Mouse (Mus musculus) Muller cell, postnatal 12 days (primary cell): ENCODE data around the gene 1700014D04Rik.
A peak's percentile ranks its signal among the peaks of the same experiment; 100 is the strongest.
"Not testable (repeated sequence)": the region's sequence is repeated elsewhere in the genome, so short reads cannot be mapped to it uniquely, and the experiment has no call there.

Source experiments
- DNase-seq: peaks from one replicate; pipeline ENCODE4 v3.0.0-alpha.2; 2015; ENCODE audit errors: inconsistent ontology term

The 1700014D04Rik gene

GRCm38 (mm10) chr13:59746711-59747110, at the start of gene 1700014D04Rik:
Gene 1700014D04Rik, minus strand, starts transcription at chr13:59746752.
- DNase-seq = no peak

DNA sequence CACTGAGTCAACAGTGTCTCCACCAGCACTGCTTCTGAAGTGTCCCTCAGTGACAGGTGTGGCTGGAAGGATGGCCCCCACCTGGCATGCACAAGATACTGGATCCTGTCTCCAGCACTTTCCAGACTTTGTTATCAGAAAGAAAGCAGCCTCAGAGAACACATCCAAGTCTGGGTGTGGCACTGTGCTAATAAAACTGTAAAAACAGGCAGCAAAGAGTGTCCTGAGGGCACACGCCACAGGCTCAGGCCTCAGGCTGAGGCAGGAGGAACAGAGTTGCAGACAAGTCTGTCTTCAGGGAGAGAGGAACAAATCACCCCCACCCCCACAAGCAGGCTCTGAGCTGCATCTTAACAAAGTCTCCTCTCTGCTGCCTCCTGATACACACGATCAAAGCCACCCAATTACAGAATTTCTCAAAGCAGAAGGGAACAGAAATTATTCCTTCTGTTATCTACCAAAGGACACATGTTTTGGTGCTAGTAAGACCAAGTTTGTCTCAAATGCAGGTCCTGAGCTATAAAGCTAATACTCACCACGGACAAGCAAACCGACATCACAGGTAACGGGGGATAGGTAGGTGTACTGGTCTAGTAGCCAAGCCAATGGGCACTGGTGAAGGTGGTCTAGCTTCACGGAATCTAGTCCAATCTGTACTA, 49.4 kb upstream of the 1700014D04Rik start:
- no peak for DNase-seq

DNA sequence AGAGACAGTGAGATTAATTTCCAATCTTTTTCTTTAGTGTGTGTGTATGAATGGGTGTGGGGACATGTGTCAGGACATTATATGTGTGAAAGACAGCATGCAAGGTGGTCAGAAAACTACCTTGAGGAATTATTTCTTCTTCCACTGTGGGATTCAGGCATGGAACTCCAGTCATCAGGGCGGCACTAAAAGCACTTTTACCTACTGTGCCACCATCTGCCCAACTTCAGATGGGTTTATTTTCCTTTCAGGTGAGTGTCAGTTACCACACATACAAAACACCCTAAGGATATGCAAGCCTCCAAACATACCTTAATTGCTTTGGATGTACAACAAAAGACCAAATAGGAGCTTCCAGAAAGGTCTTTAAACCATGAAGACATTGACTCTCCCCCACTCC, 48.2 kb upstream of the 1700014D04Rik start:
- no peak for DNase-seq

DNA sequence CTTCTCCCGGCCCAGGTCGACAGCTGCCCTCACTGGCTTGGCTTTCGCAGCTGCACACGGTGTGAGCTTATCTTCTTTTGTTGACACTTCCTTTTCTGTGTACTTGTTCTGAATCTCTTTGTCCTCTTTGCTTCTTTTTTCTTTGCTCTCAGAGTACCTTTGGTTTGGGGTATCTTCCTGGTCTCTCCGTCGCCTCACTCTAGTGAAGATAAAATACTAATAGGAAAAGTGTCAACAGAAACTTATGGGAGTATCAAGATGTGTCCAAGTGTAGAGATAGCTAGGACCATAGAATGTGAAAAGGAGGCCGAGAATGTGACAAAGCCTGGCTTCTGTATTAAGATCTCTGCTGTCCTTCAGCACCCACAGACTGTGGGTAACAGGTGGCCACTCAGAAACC, 35.6 kb upstream of the 1700014D04Rik start, which contains the start of gene Gm49354:
TSS of gene Gm49354 (minus strand) at position 101 of the 400 bp plus-strand sequence.
- DNase-seq = no peak

- not testable (repeated sequence) for DNase-seq
Observed at GRCm38 (mm10) chr13:59779744-59780264, 33.3 kb upstream of the 1700014D04Rik start.

- DNase-seq = no peak
Observed at GRCm38 (mm10) chr13:59779213-59779612, 32.7 kb upstream of the 1700014D04Rik start.

DNA sequence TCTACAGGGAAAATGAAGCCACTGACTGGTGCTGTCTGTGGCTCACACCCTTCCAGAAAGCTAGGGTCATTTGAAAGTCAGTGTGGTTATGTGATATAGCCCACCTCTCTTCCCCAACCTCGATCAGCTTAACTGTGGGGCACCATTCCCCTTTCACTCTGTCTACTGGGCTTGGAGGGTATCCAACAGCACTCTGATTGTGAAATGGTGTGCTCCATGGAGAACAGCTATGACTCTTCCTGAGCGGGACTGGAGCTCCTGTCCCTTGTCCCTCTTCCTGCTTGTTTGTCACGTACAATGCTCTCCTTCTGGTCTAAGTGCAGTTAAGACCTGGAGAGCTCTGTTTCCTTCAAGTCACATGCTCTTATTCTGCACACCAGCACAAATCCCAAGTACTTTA, 28.6 kb upstream of the 1700014D04Rik start:
- DNase-seq = no peak

DNA sequence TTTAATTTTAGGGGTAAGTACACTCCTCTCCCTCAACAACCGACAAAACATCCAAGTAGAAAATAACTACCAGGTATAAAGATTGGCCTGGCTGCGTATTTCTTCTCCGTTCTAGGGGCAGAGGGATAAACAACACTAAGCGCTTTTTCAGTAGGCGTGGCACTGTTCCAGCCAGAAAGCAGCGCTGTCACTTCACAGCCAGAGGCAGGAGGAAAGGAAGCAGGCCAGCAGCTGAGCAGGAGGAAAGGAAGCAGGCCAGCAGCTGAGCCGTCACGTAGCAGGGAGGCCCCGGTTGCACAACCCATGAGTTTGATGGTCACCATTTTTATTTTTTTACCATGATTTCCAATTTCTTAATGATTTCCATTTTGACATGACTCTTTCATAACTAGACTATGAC, 24.7 kb upstream of the 1700014D04Rik start:
- DNase-seq = peak; percentile 39

- peak; percentile 24 for DNase-seq
Observed at GRCm38 (mm10) chr13:59770847-59771246, 24.3 kb upstream of the 1700014D04Rik start.

DNA sequence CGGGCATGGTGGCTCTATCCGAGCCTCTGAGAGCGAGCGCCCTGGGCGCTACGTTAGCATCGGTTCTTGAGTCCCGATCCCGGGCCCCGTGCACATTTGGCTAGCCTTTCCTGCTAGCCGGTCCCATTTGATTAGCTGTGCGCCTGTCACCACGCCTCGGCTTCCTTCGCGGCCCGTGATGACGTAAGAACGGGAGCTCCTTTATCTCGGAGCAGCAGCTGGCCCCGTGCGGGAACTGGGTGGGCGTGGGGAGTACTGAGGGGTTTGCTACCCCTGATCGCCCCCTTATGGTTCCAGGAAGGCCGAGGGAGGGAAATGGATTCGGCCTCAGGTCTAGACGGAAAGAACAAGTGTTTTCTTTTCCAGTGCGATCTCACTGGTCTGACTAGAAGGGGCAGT, 23.6 kb upstream of the 1700014D04Rik start:
- peak; percentile 91 for DNase-seq

GRCm38 (mm10) chr13:59769296-59770163, 23.0 kb upstream of the 1700014D04Rik start, which contains the start of gene Isca1:
Gene Isca1, minus strand, starts transcription at chr13:59769810.
- DNase-seq = peak; percentile 99

DNA sequence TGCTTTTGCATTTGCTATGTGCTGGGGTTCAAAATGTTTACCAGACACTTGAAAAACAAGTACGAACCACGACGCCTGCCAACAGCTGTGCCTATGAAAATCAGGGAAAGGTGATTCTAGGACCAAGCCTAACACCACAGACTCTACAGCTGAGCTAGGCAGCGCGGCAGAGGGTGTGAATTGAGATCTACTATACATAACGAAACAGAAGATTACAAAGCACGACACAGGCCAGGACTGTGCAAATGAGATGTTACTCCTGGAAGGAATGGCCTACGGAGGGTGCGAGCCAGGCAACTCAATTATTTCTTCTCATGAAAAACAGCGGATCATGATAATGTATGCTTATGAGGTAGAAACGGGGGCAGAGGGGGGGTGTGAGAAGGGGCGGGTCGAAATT, 22.0 kb upstream of the 1700014D04Rik start:
- no peak for DNase-seq

DNA sequence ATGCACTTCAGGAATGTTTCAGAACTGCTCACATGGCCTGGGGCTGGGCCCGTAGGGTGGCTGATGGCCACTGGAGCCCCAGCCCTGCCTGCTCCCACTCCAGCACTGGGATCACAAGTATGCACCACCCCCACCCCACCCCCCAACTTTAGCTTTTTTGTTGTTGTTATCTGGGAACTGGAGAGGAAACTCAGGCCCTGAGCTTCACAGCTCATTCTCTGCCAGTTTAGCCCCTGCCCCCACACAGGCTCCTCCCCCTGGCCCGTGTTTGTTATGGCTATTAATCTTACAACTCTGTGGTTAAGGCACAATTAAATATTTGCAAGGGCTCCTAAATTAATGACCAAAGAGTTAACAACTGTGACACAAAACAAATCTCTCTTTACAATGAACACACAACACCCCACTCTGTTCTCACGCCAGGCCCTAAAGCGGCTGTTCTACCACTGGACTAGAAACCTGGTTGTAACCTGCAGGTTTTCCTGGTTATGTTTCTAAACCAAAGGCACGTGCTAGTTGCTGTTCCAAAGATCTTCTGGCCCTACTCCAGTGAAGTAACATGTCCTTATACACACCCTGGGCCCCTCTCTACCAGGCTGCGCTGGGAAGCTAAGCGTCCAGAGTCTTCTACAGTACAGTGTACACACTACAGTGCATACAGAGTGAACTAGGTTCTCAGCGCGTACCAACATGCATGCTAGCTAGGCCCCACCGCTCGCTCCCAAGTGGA, 20.4 kb upstream of the 1700014D04Rik start:
- DNase-seq = peak; percentile 65

- no peak for DNase-seq
Observed at GRCm38 (mm10) chr13:59762791-59763190, 16.2 kb upstream of the 1700014D04Rik start.

DNA sequence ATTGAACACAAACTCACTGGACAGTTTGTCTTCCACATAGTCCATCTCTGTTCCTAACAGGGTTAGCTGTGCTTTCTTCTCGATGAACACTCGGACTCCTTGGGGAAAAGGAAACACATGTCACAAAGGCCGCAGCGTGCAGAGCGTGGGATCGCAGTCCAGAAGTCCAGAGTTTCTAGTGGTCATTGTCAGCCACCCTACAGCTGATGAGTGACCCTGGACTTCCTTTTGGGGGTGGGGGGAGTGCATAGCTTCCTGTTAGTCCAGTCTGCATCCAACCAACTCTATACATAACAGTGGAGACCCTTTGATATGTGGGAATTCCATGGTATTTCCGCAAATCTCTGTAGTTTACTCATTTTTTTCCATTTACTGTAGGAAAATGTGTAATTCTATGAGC, 10.4 kb upstream of the 1700014D04Rik start:
- no peak for DNase-seq

- DNase-seq = no peak
Observed at GRCm38 (mm10) chr13:59750310-59750709, 3.8 kb upstream of the 1700014D04Rik start.

DNA sequence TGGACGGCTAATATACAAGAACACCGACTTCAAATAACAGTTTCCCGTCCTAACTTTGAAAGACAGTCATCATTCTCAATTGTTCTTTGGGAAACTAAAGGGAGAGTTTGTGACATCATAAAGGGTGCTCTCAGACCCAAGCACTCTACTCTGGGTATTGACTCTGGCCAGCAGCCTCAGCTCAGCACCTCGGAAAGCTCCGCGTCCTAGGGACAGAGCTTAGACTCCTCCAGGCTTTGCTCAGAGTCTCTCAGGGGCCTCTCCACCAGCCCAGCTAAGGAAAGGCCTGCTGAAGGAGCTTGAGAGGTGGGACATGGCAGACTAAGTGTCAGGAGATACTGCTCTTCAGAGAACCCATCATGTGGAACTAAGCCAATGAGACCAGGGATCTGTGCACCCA, 388 bp downstream of the 1700014D04Rik start:
- DNase-seq = no peak

DNA sequence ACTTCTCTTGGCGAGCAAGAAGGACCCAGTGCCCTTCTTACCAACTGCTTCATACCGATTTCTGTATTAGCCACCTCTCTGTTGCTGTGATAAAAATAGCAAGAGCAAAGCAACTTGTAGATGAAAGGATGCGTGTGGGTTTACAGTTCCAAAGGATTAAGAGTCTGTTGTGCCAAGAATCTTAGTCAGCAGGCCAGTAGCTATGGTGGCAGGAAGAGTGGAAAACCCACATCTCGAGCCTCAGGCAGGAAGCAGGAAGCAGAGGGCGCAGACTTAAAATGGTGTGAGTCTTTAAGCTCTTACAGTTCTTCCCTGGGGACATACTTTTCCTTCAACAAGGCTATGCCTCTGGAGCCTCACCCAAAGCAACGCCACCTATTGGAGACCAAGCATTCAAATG, 1.1 kb downstream of the 1700014D04Rik start:
- DNase-seq = no peak

DNA sequence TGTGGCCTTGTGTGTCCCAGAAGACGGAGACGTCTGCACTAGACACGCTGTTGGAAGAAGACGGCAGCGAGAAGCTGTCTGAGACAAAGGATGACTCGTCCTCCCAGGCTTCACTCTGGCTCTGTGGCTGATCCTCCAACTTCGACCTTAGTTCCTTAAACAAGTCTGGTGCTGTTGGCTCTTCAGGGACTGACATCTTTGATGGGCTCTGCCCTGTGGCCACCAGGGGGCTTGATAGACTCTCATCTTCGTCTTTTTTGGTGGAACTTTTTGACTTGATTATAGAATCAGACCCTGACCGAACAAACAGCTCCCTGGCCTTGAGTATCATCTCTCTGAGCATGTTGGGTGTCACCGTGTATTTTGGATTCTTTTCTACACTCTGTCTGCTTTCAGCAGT, 4.9 kb downstream of the 1700014D04Rik start:
- DNase-seq = no peak

GRCm38 (mm10) chr13:59741096-59741495, 5.5 kb downstream of the 1700014D04Rik start:
- DNase-seq = no peak

DNA sequence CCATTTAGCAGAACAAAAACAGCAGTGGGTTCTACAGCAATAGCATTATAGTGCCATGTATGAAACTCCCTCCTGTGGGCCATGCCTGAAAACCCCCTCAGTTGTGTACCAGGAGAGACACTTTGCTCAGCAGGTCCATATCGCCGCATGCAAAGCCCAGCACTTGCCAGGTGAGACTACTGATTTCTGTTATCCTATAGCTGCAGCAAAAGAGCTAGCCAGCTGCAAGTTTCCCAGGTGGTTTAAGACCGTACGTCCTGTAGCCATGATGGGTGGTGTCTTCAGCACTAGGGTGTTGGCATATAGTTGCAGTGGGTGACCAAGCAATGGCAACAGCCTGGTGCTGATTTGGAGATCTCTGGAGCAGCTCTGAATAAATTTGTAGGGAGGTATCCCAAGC, 7.2 kb downstream of the 1700014D04Rik start:
- no peak for DNase-seq

DNA sequence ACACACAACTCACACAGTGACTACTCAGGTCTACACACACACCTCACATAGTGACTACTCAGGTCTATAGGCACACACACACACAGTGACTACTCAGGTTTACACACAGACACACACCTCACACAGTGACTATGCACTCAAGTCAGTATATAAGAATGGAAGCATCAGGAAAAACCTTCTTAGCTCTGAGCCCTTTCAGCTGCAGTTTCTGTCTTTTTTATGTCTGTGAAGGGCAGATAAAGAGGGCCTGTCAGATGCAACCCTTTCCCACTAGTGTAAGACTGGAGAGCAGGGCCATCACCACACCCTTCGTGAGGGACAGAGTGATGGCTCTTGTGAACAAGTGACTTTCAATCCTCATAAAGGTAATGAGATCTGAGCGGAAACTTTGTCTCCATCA, 8.1 kb downstream of the 1700014D04Rik start:
- no peak for DNase-seq
